Mouse (Mus musculus): ENCODE data around the gene Mrpl20. TPM values are rescaled to one million over a fixed set of nuclear protein-coding genes. Genes with fewer than 3 reads are reported as not detected.
A peak's percentile ranks its signal among the peaks of the same experiment; 100 is the strongest.

Gene Mrpl20
- polyA plus RNA-seq, 1 experiment from 2014 or later: 160 TPM

GRCm38 (mm10) chr4:155833234-155833633 is 30.6 kb downstream of the Mrpl20 start:
- 78% methylated on average over 4 of the region's 4 CpGs for WGBS
- no peaks in the 10 kb centered on the region for H3K9me3 ChIP-seq (ENCODE audit: control insufficient read depth, low read length)

GRCm38 (mm10) chr4:155833836-155834235 is 31.2 kb downstream of the Mrpl20 start:
- Histone ChIP-seq H3K27me3 (ENCODE audit: control insufficient read depth, insufficient read depth, low read length) (no peaks in the 10 kb centered on the region), H3K36me3 (ENCODE audit: control insufficient read depth, insufficient read depth, low read length) (peaks cover 12% of the 10 kb centered on the region), H3K4me2 (ENCODE audit: low read length) (no peak overlapping the region), H3K9ac (ENCODE audit: low read length) (no peak overlapping the region), H3K27ac (replicated peaks in 1 of 2; ENCODE audit: control insufficient read depth in 1 of 2, insufficient read depth in 1 of 2, low read depth in 2 of 2, low read length in 2 of 2) (peak overlapping the region; percentile 9 to 51; a peak in 1 of 4 replicates), H3K4me1 (ENCODE audit: control insufficient read depth in 2 of 2, insufficient read depth in 2 of 2, low read length in 2 of 2) (peaks cover 17 to 28% of the 10 kb centered on the region in 2 experiments), H3K4me3 (ENCODE audit: control insufficient read depth in 1 of 2, insufficient read depth in 1 of 2, low read depth in 1 of 2, low read length in 2 of 2) (no peak overlapping the region), H3K9me3 (ENCODE audit: control insufficient read depth, low read length) (no peaks in the 10 kb centered on the region)
- peak; percentile 6; the same call in 1 of the 2 replicates for ATAC-seq (ENCODE audit: insufficient number of reproducible peaks, insufficient read depth, low FRiP score, low read depth)
- 26% methylated on average over 2 of the region's 2 CpGs for WGBS

More at GRCm38 (mm10) chr4:155833234-155833633, 30.6 kb downstream of the Mrpl20 start:
- peaks cover 17 to 22% of the 10 kb centered on the region in 2 experiments for H3K4me1 ChIP-seq (ENCODE audit: control insufficient read depth in 2 of 2, insufficient read depth in 2 of 2, low read length in 2 of 2)
- no peaks in the 10 kb centered on the region for H3K27me3 ChIP-seq (ENCODE audit: control insufficient read depth, insufficient read depth, low read length)
- H3K9ac ChIP-seq (ENCODE audit: low read length): no peak overlapping the region
- no peak for ATAC-seq (ENCODE audit: insufficient number of reproducible peaks, insufficient read depth, low FRiP score, low read depth)
- H3K4me3 ChIP-seq (ENCODE audit: control insufficient read depth in 1 of 2, insufficient read depth in 1 of 2, low read depth in 1 of 2, low read length in 2 of 2): no peak overlapping the region
- H3K4me2 ChIP-seq (ENCODE audit: low read length): no peak overlapping the region
- no peak overlapping the region for H3K27ac ChIP-seq (replicated peaks in 1 of 2; ENCODE audit: control insufficient read depth in 1 of 2, insufficient read depth in 1 of 2, low read depth in 2 of 2, low read length in 2 of 2)
- H3K36me3 ChIP-seq (ENCODE audit: control insufficient read depth, insufficient read depth, low read length): peaks cover 12% of the 10 kb centered on the region

- peaks cover 5% of the 10 kb centered on the region for H3K27me3 ChIP-seq (ENCODE audit: control insufficient read depth, insufficient read depth, low read length)
- no peak for ATAC-seq (ENCODE audit: insufficient number of reproducible peaks, insufficient read depth, low FRiP score, low read depth)
- peak overlapping the region; percentile 23; the same call in 1 of the 2 replicates for H3K4me2 ChIP-seq (ENCODE audit: low read length)
- H3K9me3 ChIP-seq (ENCODE audit: control insufficient read depth, low read length): no peaks in the 10 kb centered on the region
- 52% methylated on average over 11 of the region's 11 CpGs for WGBS
- H3K4me3 ChIP-seq (ENCODE audit: control insufficient read depth in 1 of 2, insufficient read depth in 1 of 2, low read depth in 1 of 2, low read length in 2 of 2): no peak overlapping the region
- peaks cover 18% of the 10 kb centered on the region for H3K36me3 ChIP-seq (ENCODE audit: control insufficient read depth, insufficient read depth, low read length)
- peaks cover 26 to 50% of the 10 kb centered on the region in 2 experiments for H3K4me1 ChIP-seq (ENCODE audit: control insufficient read depth in 2 of 2, insufficient read depth in 2 of 2, low read length in 2 of 2)
- no peak overlapping the region for H3K9ac ChIP-seq (ENCODE audit: low read length)
- H3K27ac ChIP-seq (replicated peaks in 1 of 2; ENCODE audit: control insufficient read depth in 1 of 2, insufficient read depth in 1 of 2, low read depth in 2 of 2, low read length in 2 of 2): peak overlapping the region; percentile 76 to 85
Observed at GRCm38 (mm10) chr4:155837404-155838010, 34.8 kb downstream of the Mrpl20 start.

GRCm38 (mm10) chr4:155838187-155839153 is 35.8 kb downstream of the Mrpl20 start:
- Histone ChIP-seq H3K4me2 (ENCODE audit: low read length) (peak overlapping the region; percentile 88), H3K4me1 (ENCODE audit: control insufficient read depth in 2 of 2, insufficient read depth in 2 of 2, low read length in 2 of 2) (peaks cover 26 to 46% of the 10 kb centered on the region in 2 experiments), H3K9ac (ENCODE audit: low read length) (no peak overlapping the region), H3K27me3 (ENCODE audit: control insufficient read depth, insufficient read depth, low read length) (peaks cover 5% of the 10 kb centered on the region), H3K9me3 (ENCODE audit: control insufficient read depth, low read length) (no peaks in the 10 kb centered on the region), H3K27ac (replicated peaks in 1 of 2; ENCODE audit: control insufficient read depth in 1 of 2, insufficient read depth in 1 of 2, low read depth in 2 of 2, low read length in 2 of 2) (peak overlapping the region; percentile 76 to 85), H3K36me3 (ENCODE audit: control insufficient read depth, insufficient read depth, low read length) (peaks cover 17% of the 10 kb centered on the region), H3K4me3 (ENCODE audit: control insufficient read depth in 1 of 2, insufficient read depth in 1 of 2, low read depth in 1 of 2, low read length in 2 of 2) (no peak overlapping the region)
- 33% methylated on average over 8 of the region's 8 CpGs for WGBS
- no peak for ATAC-seq (ENCODE audit: insufficient number of reproducible peaks, insufficient read depth, low FRiP score, low read depth)

- Histone ChIP-seq H3K27ac (replicated peaks in 1 of 2; ENCODE audit: control insufficient read depth in 1 of 2, insufficient read depth in 1 of 2, low read depth in 2 of 2, low read length in 2 of 2) (peak within 1 kb of the TSS; percentile 85 to 86), H3K36me3 (ENCODE audit: control insufficient read depth, insufficient read depth, low read length) (peaks cover 21% of the 10 kb centered on the region), H3K4me2 (ENCODE audit: low read length) (peak within 1 kb of the TSS; percentile 88), H3K9ac (ENCODE audit: low read length) (peak within 1 kb of the TSS; percentile 76), H3K4me3 (ENCODE audit: control insufficient read depth in 1 of 2, insufficient read depth in 1 of 2, low read depth in 1 of 2, low read length in 2 of 2) (peak within 1 kb of the TSS; percentile 51 to 54), H3K4me1 (ENCODE audit: control insufficient read depth in 2 of 2, insufficient read depth in 2 of 2, low read length in 2 of 2) (peaks cover 22 to 41% of the 10 kb centered on the region in 2 experiments), H3K27me3 (ENCODE audit: control insufficient read depth, insufficient read depth, low read length) (peaks cover 5% of the 10 kb centered on the region), H3K9me3 (ENCODE audit: control insufficient read depth, low read length) (no peaks in the 10 kb centered on the region)
- ATAC-seq (ENCODE audit: insufficient number of reproducible peaks, insufficient read depth, low FRiP score, low read depth): peak; percentile 92
- WGBS: 4% methylated on average over 16 of the region's 16 CpGs
Observed at GRCm38 (mm10) chr4:155839483-155839910, 36.8 kb downstream of the Mrpl20 start, which contains the start of gene Mxra8. TSS of gene Mxra8 (plus strand) at chr4:155839680.

- 7% methylated on average over 8 of the region's 8 CpGs for WGBS
- H3K4me2 ChIP-seq (ENCODE audit: low read length): peak overlapping the region; percentile 88
- H3K27me3 ChIP-seq (ENCODE audit: control insufficient read depth, insufficient read depth, low read length): peaks cover 5% of the 10 kb centered on the region
- peak overlapping the region; percentile 85 to 86 for H3K27ac ChIP-seq (replicated peaks in 1 of 2; ENCODE audit: control insufficient read depth in 1 of 2, insufficient read depth in 1 of 2, low read depth in 2 of 2, low read length in 2 of 2)
- ATAC-seq (ENCODE audit: insufficient number of reproducible peaks, insufficient read depth, low FRiP score, low read depth): no peak
- H3K4me1 ChIP-seq (ENCODE audit: control insufficient read depth in 2 of 2, insufficient read depth in 2 of 2, low read length in 2 of 2): peaks cover 22 to 41% of the 10 kb centered on the region in 2 experiments
- H3K36me3 ChIP-seq (ENCODE audit: control insufficient read depth, insufficient read depth, low read length): peaks cover 21% of the 10 kb centered on the region
- no peaks in the 10 kb centered on the region for H3K9me3 ChIP-seq (ENCODE audit: control insufficient read depth, low read length)
- peak overlapping the region; percentile 51 to 54 for H3K4me3 ChIP-seq (ENCODE audit: control insufficient read depth in 1 of 2, insufficient read depth in 1 of 2, low read depth in 1 of 2, low read length in 2 of 2)
- peak overlapping the region; percentile 76 for H3K9ac ChIP-seq (ENCODE audit: low read length)
Observed at GRCm38 (mm10) chr4:155840076-155841002, 37.7 kb downstream of the Mrpl20 start.
